Mouse (Mus musculus): ENCODE measurements around the gene Zfp579. TPM values are rescaled to one million over a fixed set of nuclear protein-coding genes. Genes with fewer than 3 reads are reported as not detected.

Gene Zfp579
- polyA plus RNA-seq, 1 experiment from 2014 or later = 31.3 TPM

DNA sequence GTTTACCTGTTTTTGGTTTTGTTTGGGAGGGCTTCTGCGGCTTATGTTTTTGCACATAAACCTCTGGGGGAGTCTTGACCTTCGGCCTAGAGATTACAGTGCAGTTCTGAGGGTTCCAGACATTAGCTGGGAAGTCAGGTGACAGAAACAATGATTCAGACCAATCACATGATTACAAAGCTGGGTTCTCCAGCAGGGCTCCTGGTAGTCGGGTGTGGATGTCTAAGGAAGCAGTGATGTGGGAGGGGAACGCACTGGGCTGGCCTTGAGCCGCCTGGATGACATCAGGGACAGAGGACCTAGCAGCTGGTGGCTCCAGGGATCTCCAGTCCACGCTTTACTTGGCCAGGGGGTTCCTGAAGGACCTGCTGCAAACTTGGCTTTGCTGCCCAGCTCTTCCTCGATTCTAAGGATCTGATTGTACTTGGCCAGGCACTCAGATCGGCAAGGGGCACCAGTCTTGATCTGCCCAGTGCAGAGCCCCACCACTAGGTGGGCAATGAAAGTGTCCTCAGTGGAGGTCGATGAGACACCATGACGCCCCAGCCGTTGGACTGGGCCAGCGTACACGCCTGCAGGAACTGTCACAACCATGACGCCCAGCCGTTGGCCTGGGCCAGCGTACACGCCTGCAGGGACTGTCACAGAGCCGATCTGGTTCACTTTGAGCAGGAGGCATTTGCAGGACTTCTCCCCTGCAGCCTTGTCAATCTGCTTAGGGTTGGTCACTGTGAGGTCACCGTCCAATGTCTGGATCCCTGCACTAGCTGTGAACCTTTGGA lies 45.2 kb downstream of the Zfp579 start:
- no peak overlapping the region for H3K4me3 ChIP-seq (ENCODE audit: low read length)
- WGBS = 73% methylated on average over 19 of the region's 19 CpGs
- no peaks in the 10 kb centered on the region for H3K9me3 ChIP-seq (replicated peaks; ENCODE audit: control insufficient read depth, low read length)
- H3K4me1 ChIP-seq (ENCODE audit: control insufficient read depth, insufficient read depth, low read length) = peaks cover 16% of the 10 kb centered on the region
- H3K27me3 ChIP-seq (ENCODE audit: control insufficient read depth, insufficient read depth, low read length) = no peaks in the 10 kb centered on the region
- no peak overlapping the region for H3K4me2 ChIP-seq (ENCODE audit: low read depth, low read length)
- no peak overlapping the region for H3K9ac ChIP-seq (ENCODE audit: low read length)
- H3K36me3 ChIP-seq (ENCODE audit: control insufficient read depth, insufficient read depth) = no peaks in the 10 kb centered on the region
- ATAC-seq (replicated peaks; ENCODE audit: extremely low read depth, insufficient read depth, low FRiP score) = no peak
- no peak overlapping the region for H3K27ac ChIP-seq (ENCODE audit: low read length)

DNA sequence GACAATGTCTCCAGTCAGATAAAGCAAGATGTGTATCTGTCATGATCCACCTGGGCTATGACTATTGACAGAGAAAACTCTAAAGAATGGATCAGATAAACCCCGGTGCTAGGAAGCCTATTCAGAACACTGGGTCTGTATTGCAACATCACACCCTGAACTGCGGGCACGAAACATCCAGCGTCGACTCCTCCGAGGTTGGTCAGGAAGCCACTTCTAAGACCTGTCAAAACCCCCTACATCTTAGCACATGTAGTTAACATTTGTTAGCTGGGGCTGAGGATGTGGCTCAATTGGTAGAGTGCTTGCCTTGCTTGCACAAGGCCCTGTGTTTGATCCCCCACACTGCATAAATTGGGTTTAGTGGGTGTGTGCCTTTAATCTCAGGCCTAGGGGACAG lies 47.6 kb downstream of the Zfp579 start:
- WGBS = 40% methylated on average over 6 of the region's 6 CpGs
- Histone ChIP-seq H3K9me3 (replicated peaks; ENCODE audit: control insufficient read depth, low read length) (no peaks in the 10 kb centered on the region), H3K27ac (ENCODE audit: low read length) (no peak overlapping the region), H3K4me3 (ENCODE audit: low read length) (no peak overlapping the region), H3K4me2 (ENCODE audit: low read depth, low read length) (no peak overlapping the region), H3K27me3 (ENCODE audit: control insufficient read depth, insufficient read depth, low read length) (no peaks in the 10 kb centered on the region), H3K36me3 (ENCODE audit: control insufficient read depth, insufficient read depth) (no peaks in the 10 kb centered on the region), H3K4me1 (ENCODE audit: control insufficient read depth, insufficient read depth, low read length) (peaks cover 8% of the 10 kb centered on the region), H3K9ac (ENCODE audit: low read length) (no peak overlapping the region)
- ATAC-seq (replicated peaks; ENCODE audit: extremely low read depth, insufficient read depth, low FRiP score) = no peak

GRCm38 (mm10) chr7:4947855-4948254 lies 48.1 kb downstream of the Zfp579 start:
- ATAC-seq (replicated peaks; ENCODE audit: extremely low read depth, insufficient read depth, low FRiP score) = no peak
- WGBS = 38% methylated on average over 2 of the region's 2 CpGs
- no peak overlapping the region for H3K4me3 ChIP-seq (ENCODE audit: low read length)

DNA sequence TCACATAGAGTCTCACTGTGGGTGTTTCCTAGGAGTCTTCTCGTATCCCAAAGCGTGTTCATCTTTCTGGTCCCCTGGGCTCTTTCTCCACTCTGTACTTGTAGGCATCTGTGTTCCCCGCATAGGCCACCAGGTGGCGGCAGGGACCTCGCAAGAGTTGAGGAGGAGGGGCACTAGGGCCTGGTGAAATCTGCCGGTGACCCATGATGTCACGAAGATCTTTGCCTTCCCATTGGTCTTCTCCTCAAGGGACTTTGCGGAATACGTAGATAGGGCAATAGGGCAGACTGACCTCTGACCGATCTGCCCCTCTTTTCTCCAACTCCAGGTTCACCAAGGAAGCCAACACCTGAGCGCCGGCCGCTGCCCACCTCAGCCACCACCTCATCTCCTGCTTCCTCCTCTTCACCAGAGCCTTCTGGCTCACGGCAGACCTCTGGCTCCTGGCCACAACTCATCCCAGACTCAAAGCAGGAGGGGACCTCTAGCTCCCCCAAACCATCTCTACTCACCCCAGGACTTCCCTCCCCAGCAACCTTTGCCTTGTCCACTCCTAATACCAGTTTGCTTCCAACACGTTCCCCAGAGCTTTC lies 52.6 kb downstream of the Zfp579 start:
- ATAC-seq (replicated peaks; ENCODE audit: extremely low read depth, insufficient read depth, low FRiP score) = peak; percentile 87
- peak overlapping the region; percentile 65 for H3K9ac ChIP-seq (ENCODE audit: low read length)
- H3K27me3 ChIP-seq (ENCODE audit: control insufficient read depth, insufficient read depth, low read length) = no peaks in the 10 kb centered on the region
- peak overlapping the region; percentile 50 for H3K4me3 ChIP-seq (ENCODE audit: low read length)
- no peaks in the 10 kb centered on the region for H3K36me3 ChIP-seq (ENCODE audit: control insufficient read depth, insufficient read depth)
- peak overlapping the region; percentile 75 for H3K4me2 ChIP-seq (ENCODE audit: low read depth, low read length)
- 11% methylated on average over 15 of the region's 15 CpGs for WGBS
- no peaks in the 10 kb centered on the region for H3K9me3 ChIP-seq (replicated peaks; ENCODE audit: control insufficient read depth, low read length)
- H3K4me1 ChIP-seq (ENCODE audit: control insufficient read depth, insufficient read depth, low read length) = 0 out of 2 replicates have a peak, but pooled peaks cover 2% of the 10 kb centered on the region
- H3K27ac ChIP-seq (ENCODE audit: low read length) = no peak overlapping the region

More at GRCm38 (mm10) chr7:4947855-4948254, 48.1 kb downstream of the Zfp579 start:
- Histone ChIP-seq H3K4me2 (ENCODE audit: low read depth, low read length) (no peak overlapping the region), H3K27me3 (ENCODE audit: control insufficient read depth, insufficient read depth, low read length) (no peaks in the 10 kb centered on the region), H3K9me3 (replicated peaks; ENCODE audit: control insufficient read depth, low read length) (no peaks in the 10 kb centered on the region), H3K36me3 (ENCODE audit: control insufficient read depth, insufficient read depth) (no peaks in the 10 kb centered on the region), H3K27ac (ENCODE audit: low read length) (no peak overlapping the region), H3K9ac (ENCODE audit: low read length) (no peak overlapping the region), H3K4me1 (ENCODE audit: control insufficient read depth, insufficient read depth, low read length) (peaks cover 6% of the 10 kb centered on the region; the same call in 1 of the 2 replicates)

DNA sequence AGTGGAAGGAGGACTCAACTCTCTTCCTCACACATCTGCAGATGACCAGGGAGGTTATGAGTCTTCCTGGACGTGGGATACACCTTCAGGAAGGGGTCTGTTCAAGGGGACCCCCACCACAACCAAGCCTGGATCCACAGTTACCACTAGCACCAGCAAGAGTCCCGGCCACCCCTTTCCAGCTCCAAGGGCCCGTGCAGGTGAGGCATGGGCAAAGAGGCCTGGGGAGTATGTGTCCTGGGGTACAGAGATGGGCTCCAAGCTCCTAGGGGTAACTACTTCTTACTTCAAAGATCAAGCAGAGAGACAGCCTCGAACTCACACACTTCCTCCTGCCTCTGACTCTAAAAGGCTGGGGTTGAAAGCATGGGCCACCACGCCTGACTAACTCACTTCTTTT lies 53.3 kb downstream of the Zfp579 start:
- H3K4me1 ChIP-seq (ENCODE audit: control insufficient read depth, insufficient read depth, low read length) = 0 out of 2 replicates have a peak, but pooled peaks cover 2% of the 10 kb centered on the region
- H3K27me3 ChIP-seq (ENCODE audit: control insufficient read depth, insufficient read depth, low read length) = no peaks in the 10 kb centered on the region
- no peak overlapping the region for H3K4me2 ChIP-seq (ENCODE audit: low read depth, low read length)
- no peak overlapping the region for H3K9ac ChIP-seq (ENCODE audit: low read length)
- ATAC-seq (replicated peaks; ENCODE audit: extremely low read depth, insufficient read depth, low FRiP score) = no peak
- no peaks in the 10 kb centered on the region for H3K36me3 ChIP-seq (ENCODE audit: control insufficient read depth, insufficient read depth)
- H3K9me3 ChIP-seq (replicated peaks; ENCODE audit: control insufficient read depth, low read length) = no peaks in the 10 kb centered on the region
- H3K27ac ChIP-seq (ENCODE audit: low read length) = no peak overlapping the region
- WGBS = 43% methylated on average over 5 of the region's 5 CpGs
- no peak overlapping the region for H3K4me3 ChIP-seq (ENCODE audit: low read length)

- Histone ChIP-seq H3K36me3 (ENCODE audit: control insufficient read depth, insufficient read depth) (no peaks in the 10 kb centered on the region), H3K9ac (ENCODE audit: low read length) (no peak overlapping the region), H3K4me1 (ENCODE audit: control insufficient read depth, insufficient read depth, low read length) (0 out of 2 replicates have a peak, but pooled peaks cover 2% of the 10 kb centered on the region), H3K4me2 (ENCODE audit: low read depth, low read length) (no peak overlapping the region), H3K4me3 (ENCODE audit: low read length) (no peak overlapping the region), H3K27ac (ENCODE audit: low read length) (no peak overlapping the region), H3K27me3 (ENCODE audit: control insufficient read depth, insufficient read depth, low read length) (no peaks in the 10 kb centered on the region), H3K9me3 (replicated peaks; ENCODE audit: control insufficient read depth, low read length) (no peaks in the 10 kb centered on the region)
- ATAC-seq (replicated peaks; ENCODE audit: extremely low read depth, insufficient read depth, low FRiP score) = no peak
- WGBS = 13% methylated on average over 9 of the region's 9 CpGs
Observed at GRCm38 (mm10) chr7:4940068-4940479, 55.9 kb downstream of the Zfp579 start.

GRCm38 (mm10) chr7:4938456-4938855 lies 57.5 kb downstream of the Zfp579 start:
- 0 out of 2 replicates have a peak, but pooled peaks cover 2% of the 10 kb centered on the region for H3K4me1 ChIP-seq (ENCODE audit: control insufficient read depth, insufficient read depth, low read length)
- peaks cover 4% of the 10 kb centered on the region; the same call in 1 of the 2 replicates for H3K9me3 ChIP-seq (replicated peaks; ENCODE audit: control insufficient read depth, low read length)
- H3K36me3 ChIP-seq (ENCODE audit: control insufficient read depth, insufficient read depth) = no peaks in the 10 kb centered on the region
- H3K27ac ChIP-seq (ENCODE audit: low read length) = no peak overlapping the region
- H3K27me3 ChIP-seq (ENCODE audit: control insufficient read depth, insufficient read depth, low read length) = no peaks in the 10 kb centered on the region
- H3K9ac ChIP-seq (ENCODE audit: low read length) = no peak overlapping the region
- ATAC-seq (replicated peaks; ENCODE audit: extremely low read depth, insufficient read depth, low FRiP score) = no peak
- WGBS = 37% methylated on average over 2 of the region's 2 CpGs
- H3K4me3 ChIP-seq (ENCODE audit: low read length) = no peak overlapping the region
- no peak overlapping the region for H3K4me2 ChIP-seq (ENCODE audit: low read depth, low read length)

DNA sequence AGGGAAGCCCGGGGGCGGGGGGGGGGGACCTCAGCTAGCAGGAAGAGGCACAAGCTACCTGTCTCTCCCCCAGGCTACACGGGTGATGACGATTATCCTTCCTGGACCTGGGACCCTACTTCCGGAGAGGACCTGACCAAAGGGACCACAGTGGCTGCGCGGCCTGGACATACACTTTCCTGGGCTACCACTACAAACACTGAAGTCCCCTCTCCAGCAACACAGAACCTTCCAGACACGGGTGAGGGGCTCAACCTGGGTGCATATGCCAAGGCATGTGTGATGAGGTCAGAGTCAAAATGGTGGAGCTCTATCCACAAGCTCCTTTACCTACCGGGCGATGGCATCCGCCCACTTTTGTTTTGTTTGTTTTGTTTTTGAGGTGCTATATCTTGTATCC lies 58.6 kb downstream of the Zfp579 start:
- Histone ChIP-seq H3K27me3 (ENCODE audit: control insufficient read depth, insufficient read depth, low read length) (no peaks in the 10 kb centered on the region), H3K9ac (ENCODE audit: low read length) (no peak overlapping the region), H3K27ac (ENCODE audit: low read length) (no peak overlapping the region), H3K9me3 (replicated peaks; ENCODE audit: control insufficient read depth, low read length) (peaks cover 4% of the 10 kb centered on the region; the same call in 1 of the 2 replicates), H3K4me3 (ENCODE audit: low read length) (no peak overlapping the region), H3K4me1 (ENCODE audit: control insufficient read depth, insufficient read depth, low read length) (no peaks in the 10 kb centered on the region), H3K36me3 (ENCODE audit: control insufficient read depth, insufficient read depth) (no peaks in the 10 kb centered on the region), H3K4me2 (ENCODE audit: low read depth, low read length) (no peak overlapping the region)
- ATAC-seq (replicated peaks; ENCODE audit: extremely low read depth, insufficient read depth, low FRiP score) = no peak
- 70% methylated on average over 11 of the region's 11 CpGs for WGBS

DNA sequence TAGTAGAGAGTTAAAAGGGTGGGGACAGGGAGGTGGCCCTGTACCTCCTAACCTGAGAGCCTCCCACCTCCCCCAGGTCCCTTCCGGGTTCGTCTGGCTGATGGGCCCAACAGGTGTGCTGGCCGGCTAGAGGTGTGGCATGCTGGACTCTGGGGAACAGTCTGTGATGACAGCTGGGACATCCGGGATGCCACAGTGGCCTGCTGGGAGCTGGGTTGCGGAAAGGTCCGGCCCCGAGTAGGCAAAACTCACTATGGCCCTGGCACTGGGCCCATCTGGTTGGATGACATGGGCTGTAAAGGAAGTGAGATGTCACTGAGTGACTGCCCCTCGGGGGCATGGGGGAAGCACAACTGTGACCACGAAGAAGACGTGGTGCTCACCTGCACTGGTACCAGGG lies 59.1 kb downstream of the Zfp579 start:
- H3K4me2 ChIP-seq (ENCODE audit: low read depth, low read length) = no peak overlapping the region
- H3K9me3 ChIP-seq (replicated peaks; ENCODE audit: control insufficient read depth, low read length) = peaks cover 4% of the 10 kb centered on the region; the same call in 1 of the 2 replicates
- WGBS = 64% methylated on average over 10 of the region's 10 CpGs
- ATAC-seq (replicated peaks; ENCODE audit: extremely low read depth, insufficient read depth, low FRiP score) = no peak
- H3K27me3 ChIP-seq (ENCODE audit: control insufficient read depth, insufficient read depth, low read length) = no peaks in the 10 kb centered on the region
- no peak overlapping the region for H3K4me3 ChIP-seq (ENCODE audit: low read length)
- no peaks in the 10 kb centered on the region for H3K36me3 ChIP-seq (ENCODE audit: control insufficient read depth, insufficient read depth)
- no peaks in the 10 kb centered on the region for H3K4me1 ChIP-seq (ENCODE audit: control insufficient read depth, insufficient read depth, low read length)
- H3K9ac ChIP-seq (ENCODE audit: low read length) = no peak overlapping the region
- H3K27ac ChIP-seq (ENCODE audit: low read length) = no peak overlapping the region
